Mouse (Mus musculus): ENCODE data around the gene Apoc4. TPM values are rescaled to one million over a fixed set of nuclear protein-coding genes. Genes with fewer than 3 reads are reported as not detected.

The Apoc4 gene
- polyA plus RNA-seq (2012; ENCODE audit: insufficient read depth, insufficient read length, missing spikeins), result not detected in 2 replicates

- TF ChIP-seq POLR2A (IDR thresholded peaks at IDR 0.05; ENCODE audit: borderline replicate concordance, low read depth, low read length) (no peak), CTCF (IDR thresholded peaks at IDR 0.05; ENCODE audit: low read depth, low read length) (no peak)
- H3K27ac ChIP-seq (ENCODE audit: insufficient read depth, low read depth, low read length), result no peak within 1 kb of the TSS
Measured at GRCm38 (mm10) chr7:19681202-19681694, at the start of gene Apoc4, which contains the start of gene Gm44805. Gene Apoc4 (minus strand): TSS chr7:19681479. Gene Gm44805 (minus strand): TSS chr7:19681423.

GRCm38 (mm10) chr7:19726541-19726940, 45.3 kb upstream of the Apoc4 start:
- Histone ChIP-seq H3K27ac (ENCODE audit: insufficient read depth, low read depth, low read length) (no peak overlapping the region), H3K4me1 (ENCODE audit: control insufficient read depth, insufficient read depth, low read length) (no peaks in the 10 kb centered on the region), H3K4me3 (ENCODE audit: insufficient read depth, low read length) (no peak overlapping the region)
- TF ChIP-seq CTCF (IDR thresholded peaks at IDR 0.05; ENCODE audit: low read depth, low read length) (no peak), POLR2A (IDR thresholded peaks at IDR 0.05; ENCODE audit: borderline replicate concordance, low read depth, low read length) (no peak)

More at GRCm38 (mm10) chr7:19681202-19681694, at the start of gene Apoc4, which contains the start of gene Gm44805:
- Histone ChIP-seq H3K4me3 (ENCODE audit: insufficient read depth, low read length) (no peak within 1 kb of the TSS), H3K4me1 (ENCODE audit: control insufficient read depth, insufficient read depth, low read length) (peaks cover 39% of the 10 kb centered on the region)

- no peak overlapping the region for H3K27ac ChIP-seq (ENCODE audit: insufficient read depth, low read depth, low read length)
- no peak for TF ChIP-seq POLR2A (IDR thresholded peaks at IDR 0.05; ENCODE audit: borderline replicate concordance, low read depth, low read length)
- TF ChIP-seq CTCF (IDR thresholded peaks at IDR 0.05; ENCODE audit: low read depth, low read length), result no peak
Measured at GRCm38 (mm10) chr7:19724167-19724566, 42.9 kb upstream of the Apoc4 start.

GRCm38 (mm10) chr7:19722754-19723195, 41.5 kb upstream of the Apoc4 start:
- Histone ChIP-seq H3K4me1 (ENCODE audit: control insufficient read depth, insufficient read depth, low read length) (peaks cover 4% of the 10 kb centered on the region; the same call in 1 of the 2 replicates), H3K4me3 (ENCODE audit: insufficient read depth, low read length) (no peak overlapping the region), H3K27ac (ENCODE audit: insufficient read depth, low read depth, low read length) (no peak overlapping the region)
- TF ChIP-seq CTCF (IDR thresholded peaks at IDR 0.05; ENCODE audit: low read depth, low read length) (no peak), POLR2A (IDR thresholded peaks at IDR 0.05; ENCODE audit: borderline replicate concordance, low read depth, low read length) (no peak)

More at GRCm38 (mm10) chr7:19724167-19724566, 42.9 kb upstream of the Apoc4 start:
- no peaks in the 10 kb centered on the region for H3K4me1 ChIP-seq (ENCODE audit: control insufficient read depth, insufficient read depth, low read length)
- H3K4me3 ChIP-seq (ENCODE audit: insufficient read depth, low read length), result no peak overlapping the region

- Histone ChIP-seq H3K4me3 (ENCODE audit: insufficient read depth, low read length) (no peak overlapping the region), H3K27ac (ENCODE audit: insufficient read depth, low read depth, low read length) (no peak overlapping the region), H3K4me1 (ENCODE audit: control insufficient read depth, insufficient read depth, low read length) (peaks cover 9% of the 10 kb centered on the region)
- TF ChIP-seq CTCF (IDR thresholded peaks at IDR 0.05; ENCODE audit: low read depth, low read length) (no peak), POLR2A (IDR thresholded peaks at IDR 0.05; ENCODE audit: borderline replicate concordance, low read depth, low read length) (no peak)
Measured at GRCm38 (mm10) chr7:19719200-19719599, 37.9 kb upstream of the Apoc4 start.

- Histone ChIP-seq H3K27ac (ENCODE audit: insufficient read depth, low read depth, low read length) (no peak overlapping the region), H3K4me3 (ENCODE audit: insufficient read depth, low read length) (no peak overlapping the region), H3K4me1 (ENCODE audit: control insufficient read depth, insufficient read depth, low read length) (peaks cover 15% of the 10 kb centered on the region)
- no peak for TF ChIP-seq POLR2A (IDR thresholded peaks at IDR 0.05; ENCODE audit: borderline replicate concordance, low read depth, low read length)
Measured at GRCm38 (mm10) chr7:19718297-19718952, 37.1 kb upstream of the Apoc4 start.

- Histone ChIP-seq H3K4me3 (ENCODE audit: insufficient read depth, low read length) (no peak overlapping the region), H3K27ac (ENCODE audit: insufficient read depth, low read depth, low read length) (no peak overlapping the region), H3K4me1 (ENCODE audit: control insufficient read depth, insufficient read depth, low read length) (peaks cover 15% of the 10 kb centered on the region)
- no peak for TF ChIP-seq POLR2A (IDR thresholded peaks at IDR 0.05; ENCODE audit: borderline replicate concordance, low read depth, low read length)
- no peak for TF ChIP-seq CTCF (IDR thresholded peaks at IDR 0.05; ENCODE audit: low read depth, low read length)
Measured at GRCm38 (mm10) chr7:19717346-19717745, 36.1 kb upstream of the Apoc4 start.

- H3K4me1 ChIP-seq (ENCODE audit: control insufficient read depth, insufficient read depth, low read length), result peaks cover 15% of the 10 kb centered on the region
- H3K4me3 ChIP-seq (ENCODE audit: insufficient read depth, low read length), result peak overlapping the region; percentile 9
- no peak for TF ChIP-seq CTCF (IDR thresholded peaks at IDR 0.05; ENCODE audit: low read depth, low read length)
- no peak for TF ChIP-seq POLR2A (IDR thresholded peaks at IDR 0.05; ENCODE audit: borderline replicate concordance, low read depth, low read length)
- peak overlapping the region; percentile 72 for H3K27ac ChIP-seq (ENCODE audit: insufficient read depth, low read depth, low read length)
Measured at GRCm38 (mm10) chr7:19716822-19717221, 35.5 kb upstream of the Apoc4 start.

- TF ChIP-seq POLR2A (IDR thresholded peaks at IDR 0.05; ENCODE audit: borderline replicate concordance, low read depth, low read length) (no peak), CTCF (IDR thresholded peaks at IDR 0.05; ENCODE audit: low read depth, low read length) (no peak)
- H3K4me1 ChIP-seq (ENCODE audit: control insufficient read depth, insufficient read depth, low read length), result peaks cover 15% of the 10 kb centered on the region
Measured at GRCm38 (mm10) chr7:19716055-19716682, 34.9 kb upstream of the Apoc4 start.

More at GRCm38 (mm10) chr7:19716055-19716682, 34.9 kb upstream of the Apoc4 start:
- Histone ChIP-seq H3K4me3 (ENCODE audit: insufficient read depth, low read length) (peak overlapping the region; percentile 58), H3K27ac (ENCODE audit: insufficient read depth, low read depth, low read length) (peak overlapping the region; percentile 72)
